Mouse (Mus musculus) C2C12 (cell line): ENCODE results near the gene Serpine2.

Experiments used
- CTCF ChIP-seq: IDR thresholded peaks from one replicate; pipeline ENCODE4 v1.5.1; 2011; ENCODE audit not compliant: control insufficient read depth, insufficient read depth, insufficient read length
- FOSL1 ChIP-seq: IDR thresholded peaks from one replicate; pipeline ENCODE4 v1.8.0; 2011; ENCODE audit warnings: mild to moderate bottlenecking, low read length; ENCODE audit not compliant: poor library complexity, insufficient read depth, severe bottlenecking
- USF1 ChIP-seq: IDR thresholded peaks from one replicate; pipeline ENCODE4 v1.6.1; 2011; ENCODE audit warnings: low read depth, mild to moderate bottlenecking, control low read depth, moderate library complexity

- TF ChIP-seq USF1 (no peak), CTCF (no peak), FOSL1 (no peak)
Measured at GRCm38 (mm10) chr1:79775927-79776458, 85.0 kb downstream of the Serpine2 start, which contains the start of the genes Mrpl44 and Wdfy1.
